Mouse (Mus musculus) liver, embryonic 14.5 days (tissue): Measurements from ENCODE around the gene Brms1.

Experiments
- CTCF ChIP-seq: IDR thresholded peaks from 2 replicates; pipeline ENCODE4 v1.5.1; 2016; ENCODE audit warnings: antibody characterized with exemption, low read depth, control low read depth
- EP300 ChIP-seq: IDR thresholded peaks from 2 replicates; pipeline ENCODE4 v1.6.1; 2016; ENCODE audit warnings: antibody characterized with exemption, low read depth

- no peak for TF ChIP-seq CTCF
- no peak for TF ChIP-seq EP300
These were observed 47.1 kb upstream of the Brms1 start for GRCm38 (mm10) chr19:4994043-4994442.
